Mouse (Mus musculus) C2C12 (cell line): ENCODE results near the gene Sds. TPM values are rescaled to one million over a fixed set of nuclear protein-coding genes. Genes with fewer than 3 reads are reported as not detected.

ENCODE experiments used
- H3K27me3 ChIP-seq: one replicate; pipeline ENCODE4 v1.6.1; 2011; ENCODE audit not compliant: control insufficient read depth, insufficient read depth, insufficient read length
- H3K36me3 ChIP-seq: one replicate; pipeline ENCODE4 v1.6.1; 2011; ENCODE audit not compliant: control insufficient read depth, insufficient read depth
- H3K4me3 ChIP-seq: one replicate; pipeline ENCODE4 v1.5.1; 2011; ENCODE audit warnings: mild to moderate bottlenecking, control low read depth; ENCODE audit not compliant: poor library complexity, insufficient read depth, severe bottlenecking
- H3K79me2 ChIP-seq: one replicate; pipeline ENCODE4 v1.6.1; 2011; ENCODE audit not compliant: control insufficient read depth, insufficient read depth
- H3K79me3 ChIP-seq: one replicate; pipeline ENCODE4 v1.6.1; 2011; ENCODE audit warnings: low read depth, control low read depth
- H3ac ChIP-seq: one replicate; pipeline ENCODE3; 2011; ENCODE audit warnings: low read depth; ENCODE audit not compliant: control insufficient read depth, insufficient read length
- CEBPB ChIP-seq: IDR thresholded peaks from one replicate; pipeline ENCODE4 v1.6.1; 2011; ENCODE audit warnings: low read depth, mild to moderate bottlenecking, control low read depth, moderate library complexity
- CTCF ChIP-seq: IDR thresholded peaks from one replicate; pipeline ENCODE4 v1.5.1; 2011; ENCODE audit not compliant: control insufficient read depth, insufficient read depth, insufficient read length
- FOSL1 ChIP-seq: IDR thresholded peaks from one replicate; pipeline ENCODE4 v1.8.0; 2011; ENCODE audit warnings: mild to moderate bottlenecking, low read length; ENCODE audit not compliant: poor library complexity, insufficient read depth, severe bottlenecking
- MAX ChIP-seq: IDR thresholded peaks from one replicate; pipeline ENCODE4 v1.6.1; 2011; ENCODE audit warnings: mild to moderate bottlenecking, control low read depth
- MYOD1 ChIP-seq: IDR thresholded peaks from one replicate; pipeline ENCODE4 v1.6.1; 2011; ENCODE audit warnings: low read depth; ENCODE audit not compliant: control insufficient read depth, insufficient read length
- MYOG ChIP-seq: IDR thresholded peaks from one replicate; pipeline ENCODE4 v1.6.1; 2011; ENCODE audit not compliant: control insufficient read depth, insufficient read length; ENCODE audit errors: extremely low read depth
- USF1 ChIP-seq: IDR thresholded peaks from one replicate; pipeline ENCODE4 v1.6.1; 2011; ENCODE audit warnings: low read depth, mild to moderate bottlenecking, control low read depth, moderate library complexity
- polyA plus RNA-seq: library from polyadenylated mRNA; unstranded; fragments of >200 nt; fragmentation: generic; extraction: Trizol; gene quantifications from one replicate; pipeline ENCODE4 v1.2.1, GENCODE M21; 2012; ENCODE audit warnings: missing spikeins

The Sds gene
- polyA plus RNA-seq, 1 experiment, result 0.19 TPM

- no peaks in the 10 kb centered on the region for H3K79me2 ChIP-seq
- TF ChIP-seq CEBPB (no peak), USF1 (no peak), MYOG (no peak), FOSL1 (no peak), MAX (no peak)
- no peak overlapping the region for H3K4me3 ChIP-seq
- H3K79me3 ChIP-seq, result no peaks in the 10 kb centered on the region
- H3K36me3 ChIP-seq, result no peaks in the 10 kb centered on the region
- H3ac ChIP-seq, result no peak overlapping the region
- H3K27me3 ChIP-seq, result peaks cover 99% of the 10 kb centered on the region
These were observed 41.2 kb upstream of the Sds start for GRCm38 (mm10) chr5:120435006-120435681.

GRCm38 (mm10) chr5:120435731-120436501 lies 40.4 kb upstream of the Sds start:
- H3K27me3 ChIP-seq, result peaks cover 95% of the 10 kb centered on the region
- TF ChIP-seq MYOD1 (no peak), USF1 (no peak), FOSL1 (no peak), CEBPB (no peak), CTCF (no peak), MYOG (no peak), MAX (no peak)
- H3ac ChIP-seq, result no peak overlapping the region
- no peaks in the 10 kb centered on the region for H3K36me3 ChIP-seq
- no peaks in the 10 kb centered on the region for H3K79me3 ChIP-seq
- no peak overlapping the region for H3K4me3 ChIP-seq
- no peaks in the 10 kb centered on the region for H3K79me2 ChIP-seq

DNA sequence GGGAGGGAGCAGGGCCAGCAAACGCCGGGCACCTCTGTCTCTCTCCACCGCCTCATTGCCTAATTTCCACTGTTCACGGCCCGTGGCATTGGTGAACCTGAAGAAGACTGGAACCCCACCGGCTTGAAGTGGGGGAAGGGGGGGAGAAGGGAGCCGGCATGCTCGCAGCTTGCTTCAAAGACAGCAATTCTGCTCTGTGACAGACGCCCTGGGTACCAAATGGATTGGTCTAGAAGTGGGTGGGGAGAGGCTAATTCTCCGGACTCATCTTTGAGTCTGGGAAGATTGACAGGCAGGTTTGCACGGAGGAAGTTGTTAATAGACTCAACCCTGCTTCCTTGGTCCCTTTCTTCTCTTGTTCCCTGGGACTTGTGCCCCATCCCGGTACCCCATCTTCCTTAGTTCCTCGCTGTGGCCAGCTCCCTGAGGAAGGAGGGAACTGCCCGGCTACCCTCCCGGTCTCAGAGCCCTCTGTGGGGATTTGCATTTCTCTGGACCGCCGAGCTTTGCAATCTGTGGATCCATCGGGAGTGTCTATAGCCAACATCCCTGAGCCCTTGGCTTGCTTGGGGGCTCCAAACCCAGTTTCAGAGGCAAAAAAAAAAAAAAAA lies 39.3 kb upstream of the Sds start:
- H3K4me3 ChIP-seq, result no peak overlapping the region
- no peak overlapping the region for H3ac ChIP-seq
- H3K79me3 ChIP-seq, result no peaks in the 10 kb centered on the region
- H3K79me2 ChIP-seq, result no peaks in the 10 kb centered on the region
- no peaks in the 10 kb centered on the region for H3K36me3 ChIP-seq
- peaks cover 87% of the 10 kb centered on the region for H3K27me3 ChIP-seq
- TF ChIP-seq FOSL1, result no peak
- no peak for TF ChIP-seq CTCF
- no peak for TF ChIP-seq CEBPB
- TF ChIP-seq MYOG, result no peak
- no peak for TF ChIP-seq MYOD1
- TF ChIP-seq MAX, result no peak
- no peak for TF ChIP-seq USF1

DNA sequence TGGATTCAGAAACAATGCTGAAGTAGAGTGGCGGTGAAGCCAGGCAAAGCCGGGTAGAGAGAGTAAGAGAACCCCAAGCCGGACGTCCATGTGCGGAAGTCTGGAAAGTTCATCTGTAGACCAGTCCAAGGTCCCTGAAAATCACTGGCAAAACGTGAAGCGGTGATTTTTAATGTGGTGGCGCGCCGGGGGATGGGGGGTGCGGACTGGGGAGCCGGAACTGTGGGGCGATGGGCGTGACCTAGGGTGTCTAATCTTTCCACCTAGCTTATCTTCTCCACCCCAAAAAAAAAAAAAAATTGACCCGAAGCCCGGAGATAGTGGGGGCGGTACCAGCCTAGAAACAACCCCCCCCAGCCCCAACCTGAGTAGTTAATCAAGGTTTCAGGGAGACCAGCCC lies 38.8 kb upstream of the Sds start:
- no peak for TF ChIP-seq CEBPB
- no peak for TF ChIP-seq MYOG
- no peak for TF ChIP-seq MAX
- TF ChIP-seq USF1, result no peak
- no peak for TF ChIP-seq CTCF
- no peak for TF ChIP-seq FOSL1
- TF ChIP-seq MYOD1, result no peak
- Histone ChIP-seq H3K79me2 (no peaks in the 10 kb centered on the region), H3K27me3 (peaks cover 85% of the 10 kb centered on the region), H3K4me3 (no peak overlapping the region), H3K36me3 (no peaks in the 10 kb centered on the region), H3ac (no peak overlapping the region), H3K79me3 (no peaks in the 10 kb centered on the region)

GRCm38 (mm10) chr5:120437986-120438385 lies 38.3 kb upstream of the Sds start:
- Histone ChIP-seq H3K79me2 (no peaks in the 10 kb centered on the region), H3K36me3 (no peaks in the 10 kb centered on the region), H3K79me3 (no peaks in the 10 kb centered on the region), H3K4me3 (no peak overlapping the region), H3K27me3 (peaks cover 83% of the 10 kb centered on the region), H3ac (no peak overlapping the region)
- no peak for TF ChIP-seq CEBPB
- no peak for TF ChIP-seq MAX
- no peak for TF ChIP-seq CTCF
- no peak for TF ChIP-seq MYOD1
- no peak for TF ChIP-seq FOSL1
- no peak for TF ChIP-seq MYOG

- Histone ChIP-seq H3ac (no peak overlapping the region), H3K79me2 (no peaks in the 10 kb centered on the region), H3K27me3 (peaks cover 78% of the 10 kb centered on the region), H3K79me3 (no peaks in the 10 kb centered on the region), H3K36me3 (no peaks in the 10 kb centered on the region), H3K4me3 (no peak overlapping the region)
- TF ChIP-seq CEBPB (no peak), CTCF (no peak), MYOD1 (no peak), MYOG (no peak), USF1 (no peak)
These were observed 37.9 kb upstream of the Sds start for GRCm38 (mm10) chr5:120438469-120438868.
